ENCODE assay signal across 8 mouse cellular contexts in the genomic region with DNA sequence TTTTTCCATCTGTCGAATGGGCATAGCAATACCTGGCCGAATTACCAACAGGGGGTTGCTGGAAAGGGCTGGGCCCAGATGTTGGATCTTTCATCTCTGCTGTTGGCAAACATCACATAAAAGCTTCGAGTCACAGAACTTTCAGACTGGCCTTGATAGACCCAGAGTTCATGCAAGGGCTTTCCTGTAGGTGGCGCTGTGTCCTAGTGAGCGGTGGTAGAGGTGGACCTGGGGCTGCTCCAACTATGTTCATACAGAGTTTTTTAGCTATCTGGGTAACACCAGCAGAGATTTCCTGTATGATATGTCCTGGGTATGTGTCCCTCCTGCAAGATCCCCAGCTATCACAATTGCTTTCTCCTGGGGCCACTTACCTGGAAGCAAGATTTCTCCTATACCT. TPM values are rescaled to one million over a fixed set of nuclear protein-coding genes. Genes with fewer than 3 reads are reported as not detected.
DNase-seq lines count a peak whose midpoint lies in the region; ATAC-seq and TF ChIP-seq lines count a peak whose summit lies in the region.

No protein-coding gene starts in this region.

- ATAC-seq in midbrain, embryonic 14.5 days (ENCODE audit: low FRiP score, low TSS enrichment) = no peak
- ATAC-seq in midbrain, embryonic 16.5 days = no peak
- no peak for ATAC-seq in embryonic facial prominence, embryonic 14.5 days (ENCODE audit: low read depth)
- ATAC-seq in liver, embryonic 13.5 days (ENCODE audit: low read depth) = no peak

- peak; percentile 89 for TF ChIP-seq CTCF in bone marrow, adult 2 months (IDR thresholded peaks at IDR 0.05; ENCODE audit: control insufficient read depth, insufficient read depth, low read length)

- no peaks in the 10 kb centered on the region for H3K9me3 ChIP-seq in midbrain, embryonic 14.5 days (ENCODE audit: control insufficient read depth, low read length)
- no peaks in the 10 kb centered on the region for H3K9me3 ChIP-seq in midbrain, embryonic 16.5 days (replicated peaks; ENCODE audit: control insufficient read depth, low read length, poor library complexity, severe bottlenecking)
- H3K9me3 ChIP-seq in embryonic facial prominence, embryonic 14.5 days (ENCODE audit: control insufficient read depth, low read length) = no peaks in the 10 kb centered on the region
- no peaks in the 10 kb centered on the region for H3K9me3 ChIP-seq in liver, embryonic 13.5 days (replicated peaks)

- no peaks in the 10 kb centered on the region for H3K4me1 ChIP-seq in midbrain, embryonic 14.5 days (ENCODE audit: control insufficient read depth, insufficient read depth, low read length)
- H3K4me1 ChIP-seq in midbrain, embryonic 16.5 days (ENCODE audit: control insufficient read depth, insufficient read depth, low read length) = no peaks in the 10 kb centered on the region
- peaks cover 4% of the 10 kb centered on the region; the same call in 1 of the 2 replicates for H3K4me1 ChIP-seq in bone marrow, adult 2 months (ENCODE audit: control insufficient read depth, insufficient read depth, low read length)
- no peaks in the 10 kb centered on the region for H3K4me1 ChIP-seq in embryonic facial prominence, embryonic 14.5 days (ENCODE audit: control insufficient read depth, insufficient read depth, low read length)
- no peaks in the 10 kb centered on the region for H3K4me1 ChIP-seq in liver, embryonic 13.5 days (replicated peaks)

- H3K4me3 ChIP-seq in midbrain, embryonic 14.5 days (replicated peaks; ENCODE audit: low read depth, low read length) = no peak overlapping the region
- H3K4me3 ChIP-seq in midbrain, embryonic 16.5 days (ENCODE audit: low read depth, low read length) = no peak overlapping the region
- no peak overlapping the region for H3K4me3 ChIP-seq in bone marrow, adult 2 months (replicated peaks; ENCODE audit: control insufficient read depth, low read depth, low read length)
- H3K4me3 ChIP-seq in embryonic facial prominence, embryonic 14.5 days (ENCODE audit: low read depth, low read length) = no peak overlapping the region
- H3K4me3 ChIP-seq in liver, embryonic 13.5 days (replicated peaks) = no peak overlapping the region

- H3K27me3 ChIP-seq in midbrain, embryonic 14.5 days (ENCODE audit: control insufficient read depth, insufficient read depth, low read length) = no peaks in the 10 kb centered on the region
- H3K27me3 ChIP-seq in midbrain, embryonic 16.5 days (ENCODE audit: control insufficient read depth, insufficient read depth, low read depth, low read length) = no peaks in the 10 kb centered on the region
- H3K27me3 ChIP-seq in embryonic facial prominence, embryonic 14.5 days (replicated peaks; ENCODE audit: control insufficient read depth, insufficient read depth, low read length) = no peaks in the 10 kb centered on the region
- H3K27me3 ChIP-seq in liver, embryonic 13.5 days = no peaks in the 10 kb centered on the region

- H3K9ac ChIP-seq in midbrain, embryonic 14.5 days (replicated peaks; ENCODE audit: low read length) = no peak overlapping the region
- no peak overlapping the region for H3K9ac ChIP-seq in midbrain, embryonic 16.5 days (ENCODE audit: low read depth, low read length)
- no peak overlapping the region for H3K9ac ChIP-seq in embryonic facial prominence, embryonic 14.5 days (ENCODE audit: low read depth, low read length)
- no peak overlapping the region for H3K9ac ChIP-seq in liver, embryonic 13.5 days

- no peak for TF ChIP-seq POLR2A in bone marrow, adult 2 months (IDR thresholded peaks at IDR 0.05; ENCODE audit: borderline replicate concordance, control insufficient read depth, low read depth, low read length)

- no peak overlapping the region for H3K4me2 ChIP-seq in midbrain, embryonic 14.5 days (ENCODE audit: low read length)
- H3K4me2 ChIP-seq in midbrain, embryonic 16.5 days (ENCODE audit: low read length) = no peak overlapping the region
- H3K4me2 ChIP-seq in embryonic facial prominence, embryonic 14.5 days (ENCODE audit: low read depth, low read length) = no peak overlapping the region
- H3K4me2 ChIP-seq in liver, embryonic 13.5 days = no peak overlapping the region

- no peak overlapping the region for H3K27ac ChIP-seq in midbrain, embryonic 14.5 days (replicated peaks; ENCODE audit: low read depth, low read length)
- no peak overlapping the region for H3K27ac ChIP-seq in midbrain, embryonic 16.5 days (ENCODE audit: low read length)
- no peak overlapping the region for H3K27ac ChIP-seq in bone marrow, adult 2 months (ENCODE audit: control insufficient read depth, insufficient read depth, low read depth, low read length, poor library complexity)
- no peak overlapping the region for H3K27ac ChIP-seq in embryonic facial prominence, embryonic 14.5 days (replicated peaks; ENCODE audit: low read depth, low read length)
- H3K27ac ChIP-seq in liver, embryonic 13.5 days = no peak overlapping the region

- H3K36me3 ChIP-seq in midbrain, embryonic 14.5 days (ENCODE audit: control insufficient read depth, insufficient read depth, low read length) = no peaks in the 10 kb centered on the region
- H3K36me3 ChIP-seq in midbrain, embryonic 16.5 days (ENCODE audit: control insufficient read depth, insufficient read depth, low read length) = no peaks in the 10 kb centered on the region; the same call in 1 of the 2 replicates
- H3K36me3 ChIP-seq in embryonic facial prominence, embryonic 14.5 days (ENCODE audit: control insufficient read depth, insufficient read depth, low read length) = no peaks in the 10 kb centered on the region
- no peaks in the 10 kb centered on the region for H3K36me3 ChIP-seq in liver, embryonic 13.5 days

- DNase-seq in midbrain, embryonic 14.5 days = peak; percentile 81
- DNase-seq in embryonic facial prominence, embryonic 14.5 days (ENCODE audit: low spot score) = peak; percentile 43
- DNase-seq in kidney, postnatal 10 days = peak; percentile 64
- DNase-seq in liver, embryonic 13.5 days = peak; percentile 24
- peak; percentile 75 for DNase-seq in retina, postnatal 1 day
- peak; percentile 28 for DNase-seq in urinary bladder, adult 2 months (ENCODE audit: low spot score)

- 13% methylated on average over 5 of the region's 5 CpGs for WGBS in midbrain, embryonic 14.5 days
- WGBS in midbrain, embryonic 16.5 days = 12% methylated on average over 5 of the region's 5 CpGs
- WGBS in bone marrow, adult 2 months = 10% methylated on average over 5 of the region's 5 CpGs
- 18% methylated on average over 5 of the region's 5 CpGs for WGBS in embryonic facial prominence, embryonic 14.5 days
- 12% methylated on average over 5 of the region's 5 CpGs for WGBS in liver, embryonic 13.5 days (ENCODE audit: insufficient replicate concordance)

RNA-seq across cellular contexts. Expression of gene Arf2, which starts 30.8 kb away (rescaled TPM):
- polyA plus RNA-seq in midbrain, embryonic 14.5 days (2014; fragmentation: Nextera tagmentation; extraction: Ambion mirVana) = 193 and 222 TPM in 2 replicates
- polyA plus RNA-seq in midbrain, embryonic 16.5 days (2015; fragmentation: Nextera tagmentation; extraction: Ambion mirVana) = 247 TPM in 2 replicates
- 16.4 and 17.7 TPM in 2 replicates for polyA plus RNA-seq in bone marrow, adult 2 months (2011; ENCODE audit: insufficient read depth, insufficient read length, low replicate concordance, missing spikeins)
- 63.6 and 69.6 TPM in 2 replicates for polyA plus RNA-seq in embryonic facial prominence, embryonic 14.5 days (2014; fragmentation: Nextera tagmentation; extraction: Ambion mirVana)
- polyA plus RNA-seq in liver, embryonic 13.5 days (2015; fragmentation: Nextera tagmentation; extraction: Ambion mirVana) = 21.3 and 24.1 TPM in 2 replicates
- polyA plus RNA-seq in urinary bladder, adult 2 months (2012; rRNA removed) = 43.7 and 53.1 TPM in 2 replicates

RNA-seq across cellular contexts. Expression of gene Nsf, which starts 43.5 kb away (rescaled TPM):
- polyA plus RNA-seq in midbrain, embryonic 14.5 days (2014; fragmentation: Nextera tagmentation; extraction: Ambion mirVana) = 134 and 143 TPM in 2 replicates
- 223 and 248 TPM in 2 replicates for polyA plus RNA-seq in midbrain, embryonic 16.5 days (2015; fragmentation: Nextera tagmentation; extraction: Ambion mirVana)
- 10.3 and 13.2 TPM in 2 replicates for polyA plus RNA-seq in bone marrow, adult 2 months (2011; ENCODE audit: insufficient read depth, insufficient read length, low replicate concordance, missing spikeins)
- polyA plus RNA-seq in embryonic facial prominence, embryonic 14.5 days (2014; fragmentation: Nextera tagmentation; extraction: Ambion mirVana) = 39.9 and 50.0 TPM in 2 replicates
- polyA plus RNA-seq in liver, embryonic 13.5 days (2015; fragmentation: Nextera tagmentation; extraction: Ambion mirVana) = 29.6 and 37.5 TPM in 2 replicates
- 27.8 and 30.2 TPM in 2 replicates for polyA plus RNA-seq in urinary bladder, adult 2 months (2012; rRNA removed)

Comparison
In these comparisons a context has a peak if more than half of its experiments do, and no peak if none do; other contexts are left out.
1. DNase-seq: peak in every context shown above with its lines; median percentile 81 in midbrain, embryonic 14.5 days; 75 in retina, postnatal 1 day; 64 in kidney, postnatal 10 days; 43 in embryonic facial prominence, embryonic 14.5 days; 28 in urinary bladder, adult 2 months; 24 in liver, embryonic 13.5 days.